Mouse (Mus musculus) cerebellum, postnatal 36 days (tissue): ENCODE measurements around the gene Sox10.

Experiments
- DNase-seq, 2 experiments: peaks; one replicate each; pipeline ENCODE4 v3.0.0; 2021 to 2022; ENCODE audit warnings: mixed read lengths in 2 of 2

The Sox10 gene

GRCm38 (mm10) chr15:79122119-79122518 lies 42.9 kb downstream of the Sox10 start:
- no peak for DNase-seq

GRCm38 (mm10) chr15:79119491-79119890 lies 45.5 kb downstream of the Sox10 start:
- no peak for DNase-seq

- no peak for DNase-seq
These were observed 49.8 kb downstream of the Sox10 start for GRCm38 (mm10) chr15:79115276-79115675.

GRCm38 (mm10) chr15:79111774-79112173 lies 53.3 kb downstream of the Sox10 start:
- no peak for DNase-seq

GRCm38 (mm10) chr15:79110528-79110927 lies 54.5 kb downstream of the Sox10 start:
- no peak for DNase-seq

- DNase-seq, result no peak
These were observed 55.0 kb downstream of the Sox10 start for GRCm38 (mm10) chr15:79110031-79110430.

GRCm38 (mm10) chr15:79109321-79109934 lies 55.6 kb downstream of the Sox10 start:
- no peak for DNase-seq

- peak; percentile 79 for DNase-seq
These were observed 56.4 kb downstream of the Sox10 start, which contains the start of gene Micall1 for GRCm38 (mm10) chr15:79108421-79109320. TSS of gene Micall1 (plus strand) at chr15:79108898.

GRCm38 (mm10) chr15:79107966-79108365 lies 57.1 kb downstream of the Sox10 start:
- DNase-seq, result no peak

- no peak for DNase-seq
These were observed 59.2 kb downstream of the Sox10 start for GRCm38 (mm10) chr15:79105804-79106203.
